Mouse (Mus musculus) small intestine, adult 2 months (tissue): ENCODE results near the gene Slc22a23.

Experiments used
- CTCF ChIP-seq: fragments of 200-500 bp; IDR thresholded peaks from 2 replicates; pipeline ENCODE4 v1.5.1; 2012; ENCODE audit warnings: low read depth, mild to moderate bottlenecking, control low read depth, inconsistent platforms, low read length, moderate library complexity, mixed read lengths; ENCODE audit not compliant: insufficient replicate concordance, insufficient read length; ENCODE audit errors: extremely low read depth
- POLR2A ChIP-seq: fragments of 200-500 bp; IDR thresholded peaks from 2 replicates; pipeline ENCODE4 v1.6.1; 2012; ENCODE audit warnings: low read depth, mild to moderate bottlenecking, control low read depth, inconsistent platforms, low read length, moderate library complexity

DNA sequence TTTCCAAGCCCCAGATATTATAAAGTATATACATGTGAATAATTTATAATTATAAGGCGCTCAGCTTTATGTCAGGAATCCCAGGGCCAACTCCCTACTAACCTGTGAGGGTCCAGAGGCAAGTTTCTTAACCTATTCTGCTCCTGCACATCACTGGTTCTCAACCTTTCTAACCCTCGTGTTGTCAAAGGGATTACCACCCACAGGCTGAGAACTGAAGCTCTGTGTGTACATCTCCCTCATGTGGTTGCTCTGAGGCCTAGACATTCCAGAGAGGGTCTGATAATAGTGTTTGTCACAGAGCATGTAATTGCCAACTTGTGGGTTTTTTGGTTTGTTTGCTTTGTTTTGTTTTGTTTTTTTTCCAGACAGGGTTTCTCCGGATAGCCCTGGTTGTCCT is 198.1 kb downstream of the Slc22a23 start:
- TF ChIP-seq CTCF (no peak), POLR2A (no peak)
